Mouse (Mus musculus) MEL (cell line): ENCODE measurements around the gene Apol11b.
"Not testable (repeated sequence)": the region's sequence is repeated elsewhere in the genome, so short reads cannot be mapped to it uniquely, and the experiment has no call there.

Source experiments
- ETS1 ChIP-seq: IDR thresholded peaks from 2 replicates; pipeline ENCODE4 v1.6.1; 2012; ENCODE audit warnings: low read depth, mild to moderate bottlenecking, inconsistent platforms, low read length, improper control_type of control experiment, moderate library complexity
- TAL1 ChIP-seq: IDR thresholded peaks from 2 replicates; pipeline ENCODE4 v1.6.1; 2012; ENCODE audit warnings: mild to moderate bottlenecking, inconsistent platforms, low read length, moderate library complexity, mixed read lengths
- USF2 ChIP-seq, 2 experiments: IDR thresholded peaks; 2 replicates each; pipeline ENCODE4 v1.6.1; 2011 to 2012; ENCODE audit warnings: improper control_type of control experiment in 2 of 2, low read length in 2 of 2, borderline replicate concordance in 1 of 2, inconsistent platforms in 1 of 2, low read depth in 1 of 2, mild to moderate bottlenecking in 1 of 2; ENCODE audit not compliant: insufficient read depth in 1 of 2

DNA sequence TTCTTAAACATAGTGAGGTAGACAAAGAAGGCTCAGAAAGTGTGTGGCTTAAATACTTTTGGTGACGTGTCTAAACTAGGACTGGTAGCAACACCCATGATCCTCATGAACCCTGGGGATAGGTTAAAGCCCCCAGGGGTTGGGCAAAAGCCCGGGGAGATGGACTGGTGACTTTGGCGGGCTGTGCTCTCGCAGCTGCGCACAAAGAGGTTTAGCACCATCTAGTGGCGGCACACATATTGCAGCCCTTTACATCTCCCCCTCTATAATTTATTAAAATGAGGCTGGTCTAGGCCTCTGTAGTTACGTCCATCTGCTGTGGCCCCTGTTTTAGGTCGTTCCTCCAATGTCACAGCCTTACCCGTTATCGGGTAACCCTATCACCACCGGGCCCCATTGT is 40.9 kb upstream of the Apol11b start:
- TF ChIP-seq TAL1; USF2 (IDR thresholded peaks at IDR 0.05; ENCODE audit: borderline replicate concordance in 1 of 2, insufficient read depth in 1 of 2, low read depth in 1 of 2, low read length in 2 of 2); ETS1: not testable (repeated sequence)
